Mouse (Mus musculus): ENCODE results near the gene B3glct.

GRCm38 (mm10) chr5:149769666-149770065 lies 91.6 kb downstream of the B3glct start:
- no peak for TF ChIP-seq CTCF (IDR thresholded peaks at IDR 0.05; ENCODE audit: borderline replicate concordance, insufficient read depth, low read length)
- no peak for TF ChIP-seq POLR2A (IDR thresholded peaks at IDR 0.05; ENCODE audit: low read depth, low read length)
